Mouse (Mus musculus) right cerebral cortex, postnatal 14 days (tissue): ENCODE measurements at regions not wholly inside any gene's neighbourhood (a gene's known extent, or its start where the extent isn't known, plus 50 kb on each side); places are given as distances from the start of the nearest gene placed in this dataset.

Experiments used
- DNase-seq: peaks from one replicate; pipeline ENCODE4 v3.0.0; 2022

DNA sequence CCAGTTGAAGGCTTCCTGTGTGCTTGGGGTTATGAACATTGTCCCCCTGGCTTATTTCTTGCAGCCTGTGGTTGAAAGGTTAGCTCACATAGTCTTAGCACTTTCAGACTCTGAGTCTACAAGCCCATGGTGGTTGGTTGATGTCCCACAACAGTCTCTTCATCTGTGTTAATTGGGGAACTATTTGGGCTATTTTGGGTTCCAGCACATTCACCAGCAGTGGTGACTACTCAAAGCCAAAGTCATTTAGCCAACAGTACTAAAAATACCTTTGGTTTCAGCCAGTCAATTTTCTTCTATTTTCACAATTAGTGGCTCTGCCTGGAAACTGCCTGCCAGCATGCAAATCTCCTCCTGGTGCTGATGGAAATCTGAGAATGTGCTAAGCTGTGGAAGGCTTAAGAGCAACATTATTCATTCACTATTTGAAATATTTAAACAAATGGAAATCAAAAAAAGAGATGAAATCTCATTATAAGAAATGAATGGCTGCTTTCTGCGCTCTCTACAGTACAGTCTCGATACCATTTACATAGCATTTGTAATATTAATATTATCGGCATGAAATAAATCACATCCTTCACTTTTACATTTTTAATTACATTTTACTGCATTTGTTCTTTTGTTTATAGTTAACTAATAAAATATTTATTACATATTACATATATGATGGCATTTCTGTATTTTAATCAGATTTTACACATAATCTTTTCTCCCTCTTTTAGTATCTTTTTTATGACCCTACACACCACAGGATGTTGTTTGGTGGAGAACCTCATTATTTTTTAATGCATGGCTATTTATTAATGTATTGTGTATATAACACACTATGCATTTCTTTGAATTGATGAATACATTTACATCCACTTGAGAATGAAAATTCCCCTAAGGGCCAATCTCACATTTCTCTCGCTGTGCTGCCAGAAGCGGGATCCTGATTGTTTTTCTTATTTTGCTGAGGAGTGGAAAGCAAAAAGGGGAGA lies 1023.5 kb downstream of the Car8 start:
- DNase-seq, result no peak

DNA sequence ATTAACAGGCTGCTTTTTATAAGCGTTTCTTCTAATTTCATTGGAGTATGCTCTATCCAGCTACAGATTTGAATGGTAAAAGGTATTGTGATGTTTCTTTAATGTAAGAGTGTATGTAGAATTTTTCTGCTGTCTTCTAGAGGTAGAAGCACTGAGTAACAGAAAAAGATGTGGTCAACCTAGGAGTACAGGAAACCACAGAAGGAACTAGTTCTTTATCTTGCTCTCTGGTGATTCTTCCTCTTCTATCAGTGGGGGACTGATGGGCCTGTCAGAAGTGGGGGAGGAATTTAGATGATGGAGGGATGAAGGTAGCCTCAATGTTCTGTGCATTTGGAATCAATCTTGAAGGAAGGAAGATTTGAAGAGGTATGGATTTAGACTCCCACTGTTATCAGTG lies 1031.9 kb downstream of the Car8 start:
- DNase-seq, result no peak

GRCm38 (mm10) chr4:7201816-7202215 lies 1037.0 kb downstream of the Car8 start:
- DNase-seq, result no peak

- no peak for DNase-seq
These were observed 1038.9 kb downstream of the Car8 start for GRCm38 (mm10) chr4:7199941-7200340.

DNA sequence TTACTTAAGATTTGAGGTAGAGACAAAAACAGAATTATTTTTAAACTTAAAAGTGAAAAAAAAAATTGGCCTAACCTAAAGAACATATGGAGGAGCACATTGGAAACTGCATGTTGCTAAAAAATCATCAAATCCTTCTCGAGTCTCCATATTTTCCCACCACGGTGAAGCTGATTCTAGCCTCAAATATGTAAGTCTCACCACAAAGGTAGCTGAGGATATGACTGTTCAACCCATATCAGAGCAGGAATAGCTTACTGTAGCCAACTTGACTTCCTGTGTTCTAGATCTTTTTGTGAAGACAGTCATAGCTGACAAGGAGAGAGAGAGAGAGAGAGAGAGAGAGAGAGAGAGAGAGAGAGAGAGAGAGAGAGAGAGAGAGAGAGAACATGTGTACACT lies 1039.8 kb downstream of the Car8 start:
- no peak for DNase-seq

- DNase-seq, result no peak
These were observed 1042.3 kb downstream of the Car8 start for GRCm38 (mm10) chr4:7196570-7196969.

DNA sequence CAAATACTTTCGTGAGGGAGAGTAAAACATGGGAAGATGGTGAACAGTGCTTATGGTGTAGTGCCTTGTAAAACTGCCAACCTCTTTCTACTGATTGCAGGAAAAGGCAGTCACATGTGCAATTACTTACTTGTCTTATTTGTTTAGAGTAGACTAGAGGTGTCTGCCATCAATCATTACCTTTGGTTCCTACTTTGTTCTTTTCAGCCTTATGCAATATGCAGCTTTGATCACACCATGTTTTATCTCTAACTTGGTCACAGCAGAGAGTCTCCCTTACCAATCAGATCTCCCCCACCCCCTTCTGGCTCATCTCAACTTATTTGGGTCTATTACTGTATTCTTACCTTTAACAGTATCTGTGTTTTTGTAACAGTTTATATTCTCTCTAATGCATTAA lies 1043.2 kb downstream of the Car8 start:
- DNase-seq, result no peak

- DNase-seq, result no peak
These were observed 1046.9 kb downstream of the Car8 start for GRCm38 (mm10) chr4:7191912-7192311.

DNA sequence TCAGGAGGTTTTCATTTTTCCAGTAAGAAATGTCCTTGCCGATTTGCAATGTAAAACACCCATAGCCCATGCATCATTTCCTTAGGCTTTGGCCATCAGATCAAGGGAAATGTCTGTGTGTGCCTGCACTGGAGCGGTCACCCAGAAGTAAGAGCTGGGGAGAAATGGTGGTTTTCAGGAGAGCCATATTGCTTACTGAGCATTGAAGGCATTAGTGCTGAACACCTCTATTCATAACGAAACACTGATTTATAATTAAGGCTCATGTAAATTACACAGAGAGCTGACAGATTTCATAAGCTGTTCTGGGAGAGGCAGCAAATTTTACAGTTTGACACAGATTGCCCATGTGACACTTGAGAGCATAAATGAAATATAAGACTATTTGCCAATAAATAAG lies 1047.6 kb downstream of the Car8 start:
- no peak for DNase-seq

GRCm38 (mm10) chr4:7175030-7175429 lies 1063.8 kb downstream of the Car8 start:
- DNase-seq, result no peak

DNA sequence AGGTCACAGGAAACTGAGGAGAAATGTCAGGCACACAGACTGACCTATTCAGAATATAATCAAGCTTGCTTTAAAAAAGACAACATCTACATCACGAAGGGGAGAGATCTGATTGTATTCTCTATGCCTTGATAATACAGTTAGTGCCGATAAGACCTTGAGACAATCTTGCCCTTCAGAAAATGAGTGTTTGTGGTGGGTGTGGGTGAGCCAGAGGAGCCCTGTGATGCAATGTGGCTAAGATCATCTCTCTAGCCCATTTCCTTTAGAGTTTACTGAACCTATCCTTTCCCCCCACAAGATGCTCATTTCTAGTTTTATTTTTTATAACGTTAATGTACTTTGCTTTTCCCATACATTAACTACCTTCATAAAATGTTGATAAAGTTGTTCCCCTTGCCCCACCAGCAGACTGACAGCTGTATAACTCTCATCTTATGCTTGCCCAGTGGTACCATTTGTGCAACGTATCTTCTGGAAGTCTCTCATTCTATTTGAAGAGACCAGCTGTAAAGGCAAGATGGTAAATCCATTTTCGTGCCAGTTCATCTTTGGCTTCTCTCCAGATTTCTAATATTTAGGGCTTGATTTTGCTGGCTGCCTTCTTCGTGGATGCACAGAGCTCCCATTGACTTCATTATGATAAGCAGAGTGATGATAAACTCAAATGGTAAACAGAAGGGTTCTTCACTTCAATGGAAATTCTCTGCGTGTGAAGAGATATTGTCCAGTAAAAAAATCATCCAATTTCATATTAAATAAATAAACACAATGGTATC lies 1066.1 kb downstream of the Car8 start:
- DNase-seq, result no peak

- DNase-seq, result no peak
These were observed 1067.0 kb downstream of the Car8 start for GRCm38 (mm10) chr4:7171637-7172417.

GRCm38 (mm10) chr4:7161411-7161810 lies 1077.4 kb downstream of the Car8 start:
- no peak for DNase-seq

GRCm38 (mm10) chr4:7157883-7158282 lies 1081.0 kb downstream of the Car8 start:
- DNase-seq, result no peak

DNA sequence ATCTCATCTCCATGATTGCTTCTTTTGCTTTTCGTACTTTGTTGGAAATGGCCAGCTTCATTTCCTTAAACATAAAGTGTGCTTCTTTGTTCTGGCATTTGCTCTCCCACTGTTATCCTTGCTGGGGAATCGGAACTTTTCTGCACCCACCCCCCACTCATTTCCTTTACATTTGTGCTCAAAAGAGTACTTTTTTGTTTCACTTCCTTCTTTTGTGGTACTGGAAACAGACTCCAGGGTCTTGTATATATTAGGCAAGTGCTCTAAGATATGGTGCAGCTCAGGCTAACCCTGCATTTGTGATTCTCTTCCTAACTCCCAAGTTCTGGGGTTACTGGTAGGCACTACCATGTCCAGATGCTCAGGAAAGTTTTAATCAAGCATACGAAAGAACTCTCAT lies 1084.6 kb downstream of the Car8 start:
- DNase-seq, result no peak

DNA sequence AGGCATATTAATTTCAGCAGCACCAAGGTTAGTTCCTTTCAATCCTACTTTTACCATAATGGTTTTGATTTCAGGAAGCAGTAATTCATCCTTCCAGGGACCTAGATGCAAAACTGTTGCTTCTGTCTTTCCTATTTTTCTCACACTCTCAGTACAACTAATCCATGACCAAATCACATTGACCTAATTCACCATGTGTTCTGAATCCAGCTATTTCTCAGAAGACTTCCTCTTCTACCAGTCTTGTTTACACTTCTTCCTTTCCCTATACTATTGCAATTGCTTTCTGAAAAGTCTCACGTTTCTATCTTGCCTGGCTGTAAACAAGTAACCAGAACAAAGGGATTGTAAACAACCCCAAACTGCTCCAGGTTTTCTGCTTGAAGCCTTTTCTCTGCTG lies 1085.0 kb downstream of the Car8 start:
- DNase-seq, result no peak

DNA sequence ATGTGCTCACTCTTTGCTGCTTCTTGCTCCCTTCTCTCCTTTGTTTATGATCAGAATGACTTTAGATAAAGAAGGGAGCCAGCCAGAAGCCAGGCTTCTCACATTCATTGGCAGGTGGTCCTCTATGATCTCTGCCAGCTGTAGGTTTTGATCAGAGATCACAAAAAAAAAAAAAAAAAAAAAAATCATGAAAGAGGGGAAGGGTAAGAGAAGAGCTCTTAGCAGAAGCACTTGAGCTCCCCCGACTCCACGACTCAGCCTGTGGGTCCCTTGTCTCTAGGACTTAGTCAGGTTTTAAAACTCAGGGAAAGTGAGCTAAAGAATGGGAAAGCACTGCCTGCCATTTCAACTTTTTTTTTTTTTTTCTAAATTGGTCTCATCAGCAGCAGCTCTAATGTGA lies 1093.1 kb downstream of the Car8 start:
- no peak for DNase-seq

GRCm38 (mm10) chr4:7144215-7144614 lies 1094.6 kb downstream of the Car8 start:
- DNase-seq, result no peak

DNA sequence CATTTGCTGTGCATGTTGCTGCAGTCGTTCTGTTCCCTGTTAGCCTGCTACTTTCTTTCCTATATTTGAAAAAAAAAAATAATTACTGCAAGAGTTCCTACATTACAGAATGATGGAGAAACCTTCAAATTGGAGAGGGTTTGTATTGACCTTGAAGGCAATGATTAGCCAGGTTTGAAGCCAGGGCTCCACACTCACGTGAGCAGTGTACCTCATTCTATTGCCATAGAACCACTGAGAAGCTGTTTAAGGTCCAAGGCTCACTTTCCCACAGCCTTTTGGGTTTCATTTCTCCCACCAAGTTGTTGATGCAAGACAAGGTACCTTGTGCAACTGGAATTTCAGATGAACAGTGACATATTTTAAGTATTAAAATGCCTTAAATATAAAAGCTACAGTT lies 1095.2 kb downstream of the Car8 start:
- DNase-seq, result no peak

DNA sequence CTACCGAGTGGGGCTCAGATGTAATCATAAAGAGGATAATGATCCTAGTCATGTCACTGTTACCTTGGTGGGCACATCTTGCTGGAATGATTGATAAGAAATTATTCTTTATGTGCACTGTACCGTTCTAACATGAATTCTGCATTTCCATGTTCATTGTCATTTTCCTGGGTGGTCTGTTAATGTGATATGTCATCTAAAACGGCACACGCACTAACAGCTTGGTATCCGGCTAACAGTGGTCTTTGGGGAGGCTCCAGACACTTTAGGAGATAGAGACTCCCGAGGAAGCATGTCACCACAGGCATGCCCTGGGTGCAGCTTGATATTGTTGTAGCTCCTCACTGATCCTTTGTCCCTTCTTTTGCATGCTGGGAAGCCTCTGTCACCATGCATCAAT lies 1096.1 kb downstream of the Car8 start:
- DNase-seq, result no peak

DNA sequence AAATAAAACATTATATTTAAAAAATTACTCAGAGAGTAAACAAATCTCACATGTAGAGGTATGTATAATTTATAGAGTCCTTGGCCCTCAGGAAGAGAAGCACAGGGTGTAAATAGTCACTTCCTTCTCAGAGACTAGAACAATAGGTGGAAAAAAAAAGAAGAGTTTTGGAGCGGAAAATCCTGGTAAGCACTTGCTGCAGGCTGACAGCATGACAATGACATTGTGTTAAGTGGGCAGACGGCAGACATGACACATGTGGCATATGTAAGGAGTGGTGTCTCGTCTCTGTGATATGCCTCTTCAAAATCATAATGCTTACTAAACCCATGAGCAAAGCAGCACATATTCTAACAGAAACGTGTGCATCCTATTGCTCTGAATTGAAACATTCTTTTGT lies 1126.7 kb downstream of the Car8 start:
- no peak for DNase-seq

DNA sequence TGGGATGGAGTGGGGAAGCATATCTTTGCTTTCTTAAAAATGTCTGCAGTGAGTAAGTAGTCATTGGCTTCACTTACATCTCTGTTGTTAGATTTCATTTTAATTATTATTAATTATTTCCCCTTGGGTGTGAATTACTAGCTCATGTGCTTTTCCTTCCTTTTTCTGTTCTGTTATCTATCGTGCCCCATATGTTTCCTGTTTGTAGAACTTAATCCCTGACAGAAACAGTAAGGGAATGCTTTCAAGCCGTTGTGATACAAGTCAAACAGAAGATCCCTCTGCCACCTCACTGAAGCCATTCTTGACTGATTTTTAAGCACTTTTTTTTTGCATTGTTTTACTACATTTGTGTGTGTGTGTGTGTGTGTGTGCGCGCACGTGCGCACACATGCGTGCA lies 1145.9 kb downstream of the Car8 start:
- no peak for DNase-seq

DNA sequence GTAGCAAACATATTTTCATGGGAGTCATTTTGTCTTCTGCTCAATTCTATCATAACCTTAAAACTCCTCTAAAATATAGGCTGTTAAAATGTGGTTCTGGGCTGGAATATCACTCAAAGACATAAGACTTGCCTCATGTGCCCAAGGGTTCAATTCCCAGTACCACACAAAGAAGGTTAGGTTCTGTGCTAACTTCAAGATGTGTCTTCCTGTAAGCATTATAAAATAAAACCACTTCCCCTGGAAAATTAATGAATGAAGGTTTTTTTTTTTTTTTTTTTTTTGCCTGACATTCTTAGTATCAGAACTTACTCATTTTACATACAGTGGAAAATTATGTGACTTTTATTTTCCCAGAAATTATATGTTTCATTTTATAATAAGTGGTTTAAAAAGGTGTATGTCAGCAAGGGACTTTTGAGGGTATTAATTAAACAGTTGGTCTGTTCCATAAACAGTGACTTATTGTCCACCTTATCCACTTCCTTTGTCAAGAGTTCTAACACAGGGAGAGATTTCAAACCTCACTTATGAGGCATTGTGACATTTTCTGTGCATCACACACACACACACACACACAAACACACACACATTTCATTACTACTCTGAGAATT lies 1147.5 kb downstream of the Car8 start:
- DNase-seq, result no peak
